Mouse (Mus musculus): Measurements from ENCODE around the gene Hist1h2ah. TPM values are rescaled to one million over a fixed set of nuclear protein-coding genes. Genes with fewer than 3 reads are reported as not detected.
A peak's percentile ranks its signal among the peaks of the same experiment; 100 is the strongest.

Hist1h2ah gene
- total and polyA plus RNA-seq, 3 experiments: 2.3 to 628 (median 8.1) TPM

DNA sequence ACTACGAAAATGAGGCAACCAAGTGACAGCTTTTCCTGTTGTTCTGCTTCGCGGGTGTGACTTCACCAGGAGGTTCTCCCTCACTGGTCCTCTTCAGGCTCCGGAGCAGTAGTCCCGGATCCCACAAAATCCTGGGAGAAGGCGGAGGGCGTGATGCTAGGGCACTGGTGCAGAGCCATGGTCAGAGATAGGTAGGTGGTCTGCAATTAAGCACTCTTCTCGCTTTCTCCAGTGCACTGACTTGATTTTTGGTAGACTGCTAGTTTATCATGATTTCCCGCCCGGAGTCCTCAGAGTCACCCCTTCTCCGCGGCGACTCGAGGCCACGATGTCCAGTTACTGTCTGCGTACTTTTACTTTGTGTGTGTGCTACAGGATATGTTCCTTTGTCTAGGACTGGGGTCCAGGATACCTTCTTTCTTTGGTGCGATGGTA is 20.9 kb downstream of the Hist1h2ah start:
- in situ Hi-C loops (cut with MboI; ENCODE audit: low pct_ligation_motif_present, low pct_unique_long_range_greater_than_20kb, low sequenced_read_pairs) (loop anchor here (25.0 kb wide), 1 partner anchor 602 kb away; the partner anchor contains the start of gene Zkscan3), dilution Hi-C loops (cut with MboI; ENCODE audit: extremely low pct_ligation_motif_present, extremely low pct_unique_long_range_greater_than_20kb, low sequenced_read_pairs) (no loop called here)
- Histone ChIP-seq H3K79me2 (replicated peaks; ENCODE audit: control insufficient read depth, extremely low read depth, insufficient read depth, poor library complexity, severe bottlenecking) (no peaks in the 10 kb centered on the region), H3K36me3 (replicated peaks in 1 of 2; ENCODE audit: control insufficient read depth in 1 of 2, insufficient read depth in 1 of 2, low read length in 1 of 2) (no peaks in the 10 kb centered on the region), H3K9ac (ENCODE audit: insufficient read depth, low read depth) (no peak overlapping the region), H3K9me3 (replicated peaks; ENCODE audit: low read length) (no peaks in the 10 kb centered on the region), H3K27me3 (replicated peaks) (peaks cover 58% of the 10 kb centered on the region), H3K27ac (ENCODE audit: insufficient read depth, low read depth) (no peak overlapping the region), H3K4me3 (replicated peaks in 1 of 3; ENCODE audit: low read depth in 2 of 3, low read length in 2 of 3, poor library complexity in 1 of 3) (peak overlapping the region in 1 of 3 experiments; percentile 7), H3K4me2 (ENCODE audit: insufficient read depth, low read depth, poor library complexity, severe bottlenecking) (peak overlapping the region; percentile 31), H3K4me1 (ENCODE audit: control insufficient read depth in 1 of 2, insufficient read depth in 2 of 2) (peaks cover 0 to 12% of the 10 kb centered on the region in 2 experiments; a peak in 2 of 4 replicates)
- no peak for DNase-seq (ENCODE audit: extremely low read depth)
- TF ChIP-seq TBP (conservative IDR thresholded peaks at IDR 0.05; ENCODE audit: low read depth, low read length) (no peak), USF2 (conservative IDR thresholded peaks at IDR 0.05; ENCODE audit: low read depth, low read length) (no peak), MAX (IDR thresholded peaks at IDR 0.05; ENCODE audit: low read length) (0 out of 2 replicates have a peak, but pooled peaks have one; percentile 14), ZMIZ1 (IDR thresholded peaks at IDR 0.05; ENCODE audit: low read depth, low read length) (no peak)

DNA sequence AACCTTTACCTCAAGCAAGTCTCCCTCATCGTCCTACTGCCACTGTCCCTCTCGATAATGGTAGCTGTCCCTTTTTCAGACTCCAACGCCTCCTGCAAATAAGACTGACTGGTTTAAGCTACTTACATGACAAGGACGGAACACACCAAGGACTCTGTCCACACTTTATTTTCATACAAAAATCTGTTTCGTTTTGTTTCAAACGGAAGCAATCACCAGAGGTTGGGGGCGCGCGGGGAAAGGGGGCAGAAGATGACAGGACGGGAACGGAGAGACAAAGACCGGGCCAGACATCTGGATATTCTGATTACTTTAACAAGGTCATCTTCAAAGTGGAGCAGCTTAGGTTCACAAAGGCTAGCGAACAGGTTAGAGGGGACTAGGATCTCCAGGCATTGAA is 21.7 kb downstream of the Hist1h2ah start:
- dilution Hi-C loops (cut with MboI; ENCODE audit: extremely low pct_ligation_motif_present, extremely low pct_unique_long_range_greater_than_20kb, low sequenced_read_pairs): no loop called here

GRCm38 (mm10) chr13:22009642-22010041 is 25.7 kb downstream of the Hist1h2ah start, which contains the start of gene Prss16:
Prss16 (minus strand) TSS chr13:22009742.
- no peak for DNase-seq (ENCODE audit: extremely low read depth)
- H3K4me3 ChIP-seq (replicated peaks in 1 of 3; ENCODE audit: low read depth in 2 of 3, low read length in 2 of 3, poor library complexity in 1 of 3): no peak within 1 kb of the TSS
- in situ Hi-C loops (cut with MboI; ENCODE audit: low pct_ligation_motif_present, low pct_unique_long_range_greater_than_20kb, low sequenced_read_pairs) (loop anchor here (25.0 kb wide), 1 partner anchor 597 kb away; the partner anchor contains the start of gene Zkscan3), dilution Hi-C loops (cut with MboI; ENCODE audit: extremely low pct_ligation_motif_present, extremely low pct_unique_long_range_greater_than_20kb, low sequenced_read_pairs) (no loop called here)
- H3K27ac ChIP-seq (ENCODE audit: insufficient read depth, low read depth): no peak within 1 kb of the TSS
- TF ChIP-seq SIN3A (IDR thresholded peaks at IDR 0.05; ENCODE audit: low read length) (no peak), NELFE (IDR thresholded peaks at IDR 0.05; ENCODE audit: low read depth, low read length) (no peak), USF2 (conservative IDR thresholded peaks at IDR 0.05; ENCODE audit: low read depth, low read length) (no peak), TCF12 (IDR thresholded peaks at IDR 0.05; ENCODE audit: low read depth, low read length) (no peak), IRF4 (IDR thresholded peaks at IDR 0.05; ENCODE audit: low read depth, low read length) (no peak), HCFC1 (IDR thresholded peaks at IDR 0.05; ENCODE audit: low read depth, low read length) (no peak), CTCF (conservative IDR thresholded peaks at IDR 0.05 in 1 of 2, IDR thresholded peaks at IDR 0.05 in 1 of 2; ENCODE audit: low read depth in 2 of 2, low read length in 2 of 2) (no peak), POLR2A (IDR thresholded peaks at IDR 0.05; ENCODE audit: low read depth, low read length) (no peak)
- H3K36me3 ChIP-seq (replicated peaks in 1 of 2; ENCODE audit: control insufficient read depth in 1 of 2, insufficient read depth in 1 of 2, low read length in 1 of 2): no peaks in the 10 kb centered on the region
- peaks cover 3 to 16% of the 10 kb centered on the region in 2 experiments; a peak in 3 of 4 replicates for H3K4me1 ChIP-seq (ENCODE audit: control insufficient read depth in 1 of 2, insufficient read depth in 2 of 2)
- no peak within 1 kb of the TSS for H3K9ac ChIP-seq (ENCODE audit: insufficient read depth, low read depth)
- H3K4me2 ChIP-seq (ENCODE audit: insufficient read depth, low read depth, poor library complexity, severe bottlenecking): no peak within 1 kb of the TSS
- no peaks in the 10 kb centered on the region for H3K9me3 ChIP-seq (replicated peaks; ENCODE audit: low read length)
- H3K79me2 ChIP-seq (replicated peaks; ENCODE audit: control insufficient read depth, extremely low read depth, insufficient read depth, poor library complexity, severe bottlenecking): no peaks in the 10 kb centered on the region
- peaks cover 84% of the 10 kb centered on the region for H3K27me3 ChIP-seq (replicated peaks)

More for the DNA sequence above, 21.7 kb downstream of the Hist1h2ah start:
- Histone ChIP-seq H3K4me1 (ENCODE audit: control insufficient read depth in 1 of 2, insufficient read depth in 2 of 2) (peaks cover 0 to 14% of the 10 kb centered on the region in 2 experiments; a peak in 2 of 4 replicates), H3K9ac (ENCODE audit: insufficient read depth, low read depth) (0 out of 2 replicates have a peak overlapping the region, but pooled peaks have one; percentile 19), H3K27ac (ENCODE audit: insufficient read depth, low read depth) (no peak overlapping the region), H3K9me3 (replicated peaks; ENCODE audit: low read length) (no peaks in the 10 kb centered on the region), H3K4me3 (replicated peaks in 1 of 3; ENCODE audit: low read depth in 2 of 3, low read length in 2 of 3, poor library complexity in 1 of 3) (peak overlapping the region in 1 of 3 experiments; percentile 23), H3K4me2 (ENCODE audit: insufficient read depth, low read depth, poor library complexity, severe bottlenecking) (peak overlapping the region; percentile 71), H3K79me2 (replicated peaks; ENCODE audit: control insufficient read depth, extremely low read depth, insufficient read depth, poor library complexity, severe bottlenecking) (no peaks in the 10 kb centered on the region), H3K36me3 (replicated peaks in 1 of 2; ENCODE audit: control insufficient read depth in 1 of 2, insufficient read depth in 1 of 2, low read length in 1 of 2) (no peaks in the 10 kb centered on the region), H3K27me3 (replicated peaks) (peaks cover 63% of the 10 kb centered on the region)
- no peak for DNase-seq (ENCODE audit: extremely low read depth)
- in situ Hi-C loops (cut with MboI; ENCODE audit: low pct_ligation_motif_present, low pct_unique_long_range_greater_than_20kb, low sequenced_read_pairs): loop anchor here (25.0 kb wide), 1 partner anchor 601 kb away; the partner anchor contains the start of gene Zkscan3
- TF ChIP-seq JUN (IDR thresholded peaks at IDR 0.05; ENCODE audit: insufficient read depth, low read depth, low read length) (no peak), ETS1 (conservative IDR thresholded peaks at IDR 0.05; ENCODE audit: low read depth, low read length) (no peak), MEF2A (IDR thresholded peaks at IDR 0.05; ENCODE audit: borderline replicate concordance, low read depth, low read length) (no peak), RCOR1 (conservative IDR thresholded peaks at IDR 0.05; ENCODE audit: low read depth, low read length) (no peak), USF2 (conservative IDR thresholded peaks at IDR 0.05; ENCODE audit: low read depth, low read length) (no peak), NELFE (IDR thresholded peaks at IDR 0.05; ENCODE audit: low read depth, low read length) (no peak), JUND (conservative IDR thresholded peaks at IDR 0.05; ENCODE audit: low read depth, low read length) (no peak), ELF1 (IDR thresholded peaks at IDR 0.05; ENCODE audit: low read depth, low read length) (no peak), ZMIZ1 (IDR thresholded peaks at IDR 0.05; ENCODE audit: low read depth, low read length) (no peak), MAZ (IDR thresholded peaks at IDR 0.05; ENCODE audit: low read depth, low read length) (no peak), RAD21 (IDR thresholded peaks at IDR 0.05; ENCODE audit: low read depth, low read length) (no peak), IRF4 (IDR thresholded peaks at IDR 0.05; ENCODE audit: low read depth, low read length) (no peak), MXI1 (IDR thresholded peaks at IDR 0.05; ENCODE audit: low read depth, low read length) (no peak), UBTF (IDR thresholded peaks at IDR 0.05; ENCODE audit: low read depth, low read length) (no peak), PAX5 (IDR thresholded peaks at IDR 0.05; ENCODE audit: low read length) (no peak), BHLHE40 (IDR thresholded peaks at IDR 0.05; ENCODE audit: low read depth, low read length) (no peak), EP300 (IDR thresholded peaks at IDR 0.05; ENCODE audit: low read length) (no peak), POLR2A (IDR thresholded peaks at IDR 0.05; ENCODE audit: low read depth, low read length) (no peak)
